Mouse (Mus musculus): ENCODE data around the gene Gm20388. TPM values are rescaled to one million over a fixed set of nuclear protein-coding genes. Genes with fewer than 3 reads are reported as not detected.

The Gm20388 gene
- total RNA-seq, 2 experiments from 2014 or later: 10.7 TPM; not detected in 1

- DNase-seq (ENCODE audit: low spot score in 2 of 2): no peak
These were observed 3049.7 kb downstream of the Gm20388 start for GRCm38 (mm10) chr8:122960323-122960722.

GRCm38 (mm10) chr8:122960932-122961331, 3050.3 kb downstream of the Gm20388 start:
- DNase-seq (ENCODE audit: low spot score in 2 of 2): no peak

- DNase-seq (ENCODE audit: low spot score in 2 of 2): no peak
These were observed 3050.8 kb downstream of the Gm20388 start for GRCm38 (mm10) chr8:122961458-122961857.

- no peak for DNase-seq (ENCODE audit: low spot score in 2 of 2)
These were observed 3051.4 kb downstream of the Gm20388 start for GRCm38 (mm10) chr8:122962046-122962445.

- DNase-seq (ENCODE audit: low spot score in 2 of 2): no peak
These were observed 3056.0 kb downstream of the Gm20388 start for GRCm38 (mm10) chr8:122966638-122967037.

GRCm38 (mm10) chr8:122968145-122968544, 3057.5 kb downstream of the Gm20388 start:
- DNase-seq (ENCODE audit: low spot score in 2 of 2): peak in 1 of 2 experiments; percentile 70

- DNase-seq (ENCODE audit: low spot score in 2 of 2): no peak
These were observed 3059.5 kb downstream of the Gm20388 start for GRCm38 (mm10) chr8:122969964-122970620.

GRCm38 (mm10) chr8:122976046-122976445, 3065.4 kb downstream of the Gm20388 start:
- DNase-seq (ENCODE audit: low spot score in 2 of 2): no peak

GRCm38 (mm10) chr8:122979424-122979823, 3068.8 kb downstream of the Gm20388 start:
- DNase-seq (ENCODE audit: low spot score in 2 of 2): no peak

- DNase-seq (ENCODE audit: low spot score in 2 of 2): no peak
These were observed 3069.3 kb downstream of the Gm20388 start for GRCm38 (mm10) chr8:122979865-122980509.

- no peak for DNase-seq (ENCODE audit: low spot score in 2 of 2)
These were observed 3071.0 kb downstream of the Gm20388 start for GRCm38 (mm10) chr8:122981646-122982045.

- no peak for DNase-seq (ENCODE audit: low spot score in 2 of 2)
These were observed 3072.7 kb downstream of the Gm20388 start for GRCm38 (mm10) chr8:122983178-122983942.

GRCm38 (mm10) chr8:122984175-122984574, 3073.5 kb downstream of the Gm20388 start:
- no peak for DNase-seq (ENCODE audit: low spot score in 2 of 2)

- no peak for DNase-seq (ENCODE audit: low spot score in 2 of 2)
These were observed 3076.0 kb downstream of the Gm20388 start for GRCm38 (mm10) chr8:122986501-122987184.

GRCm38 (mm10) chr8:122987255-122987654, 3076.6 kb downstream of the Gm20388 start:
- no peak for DNase-seq (ENCODE audit: low spot score in 2 of 2)

- no peak for DNase-seq (ENCODE audit: low spot score in 2 of 2)
These were observed 3078.3 kb downstream of the Gm20388 start for GRCm38 (mm10) chr8:122988955-122989354.

- no peak for DNase-seq (ENCODE audit: low spot score in 2 of 2)
These were observed 3079.3 kb downstream of the Gm20388 start for GRCm38 (mm10) chr8:122989976-122990375.

GRCm38 (mm10) chr8:122991368-122991767, 3080.7 kb downstream of the Gm20388 start:
- no peak for DNase-seq (ENCODE audit: low spot score in 2 of 2)

- DNase-seq (ENCODE audit: low spot score in 2 of 2): no peak
These were observed 3081.7 kb downstream of the Gm20388 start for GRCm38 (mm10) chr8:122992296-122992695.

GRCm38 (mm10) chr8:122993031-122993430, 3082.4 kb downstream of the Gm20388 start:
- DNase-seq (ENCODE audit: low spot score in 2 of 2): no peak

- DNase-seq (ENCODE audit: low spot score in 2 of 2): no peak
These were observed 3083.1 kb downstream of the Gm20388 start for GRCm38 (mm10) chr8:122993740-122994139.

All from layer of hippocampus, adult 18-20 months (tissue).